Mouse (Mus musculus): ENCODE measurements around the gene Cldn22. TPM values are rescaled to one million over a fixed set of nuclear protein-coding genes. Genes with fewer than 3 reads are reported as not detected.

The Cldn22 gene
- not detected for polyA plus RNA-seq (2021)

DNA sequence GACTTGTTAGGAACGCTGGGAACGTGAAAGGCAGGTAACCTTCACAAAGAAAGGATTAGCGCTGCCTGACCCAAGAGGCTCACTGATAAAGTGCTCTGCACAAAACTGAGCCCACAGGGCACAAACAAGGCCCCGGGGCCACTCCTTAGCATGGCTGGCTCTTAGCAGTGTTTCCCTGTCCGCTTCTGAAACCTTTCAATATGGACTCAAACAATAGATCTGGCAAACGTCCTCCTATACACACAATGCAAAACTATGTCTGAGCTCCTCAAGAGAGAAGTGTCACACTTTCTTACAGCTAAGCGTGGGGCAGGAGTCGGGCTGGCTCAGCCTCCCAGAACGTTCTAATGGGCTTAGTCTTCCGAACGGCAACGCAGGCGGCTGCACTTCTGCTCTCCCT lies at the start of gene Cldn22:
Gene Cldn22 (plus strand): TSS at position 301 of the 400 bp plus-strand sequence.
- in situ Hi-C loops (cut with MboI; ENCODE audit: low pct_unique_long_range_greater_than_20kb) = no loop called here
- POLR2A ChIA-PET = no interaction called here
- DNase-seq (ENCODE audit: low read depth, low spot score) (no peak), ATAC-seq (no peak)
- no peak for TF ChIP-seq CTCF (IDR thresholded peaks at IDR 0.05)
- CTCF ChIA-PET = interaction anchor here (1.2 kb wide), 1 partner anchor 23 kb away, joined by 3 read pairs; no protein-coding TSS in a partner anchor
- H3K27me3 ChIP-seq = no peaks in the 10 kb centered on the region

DNA sequence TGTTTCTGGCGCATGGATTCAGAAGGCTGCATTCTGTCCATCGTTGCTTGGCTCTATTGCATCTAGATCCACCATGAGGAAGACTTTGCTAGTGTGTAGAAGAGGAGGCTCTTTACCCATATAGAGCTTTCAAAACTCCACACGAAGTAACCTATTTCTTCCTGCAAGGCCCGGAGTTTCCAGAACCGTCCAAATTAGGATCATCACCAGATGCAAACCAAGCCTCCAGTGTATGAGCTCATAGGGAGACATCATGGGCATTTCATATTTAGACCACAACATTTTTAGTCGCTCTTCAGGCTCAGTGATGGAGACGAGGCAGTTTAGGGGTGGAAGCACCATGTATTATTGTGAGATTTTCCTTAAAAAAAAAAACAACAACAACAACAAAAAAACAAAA lies 46.9 kb upstream of the Cldn22 start:
- ATAC-seq = no peak
- ChIA-PET POLR2A (no interaction called here), CTCF (no interaction called here)
- no peak for DNase-seq (ENCODE audit: low read depth, low spot score)
- in situ Hi-C loops (cut with MboI; ENCODE audit: low pct_unique_long_range_greater_than_20kb) = no loop called here
- TF ChIP-seq CTCF (IDR thresholded peaks at IDR 0.05) = no peak
- H3K27me3 ChIP-seq = no peaks in the 10 kb centered on the region

DNA sequence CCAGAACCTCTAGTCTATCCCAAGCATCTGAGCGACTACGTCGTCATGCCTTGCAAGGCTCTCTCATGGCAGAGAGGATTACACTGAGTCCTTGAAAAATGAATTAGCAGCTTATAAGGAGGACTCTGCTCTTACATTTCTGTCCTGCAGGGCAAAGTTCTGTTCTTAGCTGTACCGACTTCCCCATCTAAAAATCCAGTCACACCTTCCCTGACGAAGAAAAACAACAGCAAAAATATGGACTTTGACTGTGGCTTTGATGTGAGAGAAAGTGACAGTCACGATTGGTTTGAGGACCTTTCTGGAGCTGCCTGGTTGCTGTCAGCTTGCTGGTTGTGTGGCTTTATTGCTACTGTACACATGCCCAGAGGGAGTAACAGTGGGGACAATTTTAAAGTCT lies 44.7 kb upstream of the Cldn22 start:
- ATAC-seq = no peak
- POLR2A ChIA-PET = interaction anchor here (0.6 kb wide), 1 partner anchor 637 kb away, joined by 9 read pairs; no protein-coding TSS in a partner anchor
- H3K27me3 ChIP-seq = no peaks in the 10 kb centered on the region
- DNase-seq (ENCODE audit: low read depth, low spot score) = no peak
- CTCF ChIA-PET = no interaction called here
- in situ Hi-C loops (cut with MboI; ENCODE audit: low pct_unique_long_range_greater_than_20kb) = no loop called here
- TF ChIP-seq CTCF (IDR thresholded peaks at IDR 0.05) = no peak

DNA sequence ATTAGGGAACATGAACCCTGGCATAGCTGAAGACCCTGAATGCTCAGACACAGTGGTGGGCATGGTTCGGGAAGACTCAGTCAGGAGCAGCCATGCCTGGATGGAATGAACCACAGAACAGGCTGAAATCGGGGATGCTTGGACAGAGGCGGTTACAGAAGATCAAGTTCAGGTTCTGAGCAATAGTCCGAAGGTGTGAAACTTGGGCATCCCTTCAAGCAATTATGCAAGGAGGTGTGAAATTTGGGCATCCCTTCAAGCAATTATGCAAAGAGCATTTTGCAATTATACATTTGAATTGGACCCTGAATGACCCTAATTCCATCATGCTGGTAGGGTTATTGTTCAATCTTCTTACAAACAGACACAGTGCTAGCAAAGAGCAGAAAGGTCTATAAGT lies 42.4 kb upstream of the Cldn22 start:
- no peaks in the 10 kb centered on the region for H3K27me3 ChIP-seq
- no peak for DNase-seq (ENCODE audit: low read depth, low spot score)
- ChIA-PET POLR2A (no interaction called here), CTCF (interaction anchor here (1.8 kb wide), 1 partner anchor 10 kb away, joined by 4 read pairs; no protein-coding TSS in a partner anchor)
- in situ Hi-C loops (cut with MboI; ENCODE audit: low pct_unique_long_range_greater_than_20kb) = no loop called here
- TF ChIP-seq CTCF (IDR thresholded peaks at IDR 0.05) = no peak
- no peak for ATAC-seq

DNA sequence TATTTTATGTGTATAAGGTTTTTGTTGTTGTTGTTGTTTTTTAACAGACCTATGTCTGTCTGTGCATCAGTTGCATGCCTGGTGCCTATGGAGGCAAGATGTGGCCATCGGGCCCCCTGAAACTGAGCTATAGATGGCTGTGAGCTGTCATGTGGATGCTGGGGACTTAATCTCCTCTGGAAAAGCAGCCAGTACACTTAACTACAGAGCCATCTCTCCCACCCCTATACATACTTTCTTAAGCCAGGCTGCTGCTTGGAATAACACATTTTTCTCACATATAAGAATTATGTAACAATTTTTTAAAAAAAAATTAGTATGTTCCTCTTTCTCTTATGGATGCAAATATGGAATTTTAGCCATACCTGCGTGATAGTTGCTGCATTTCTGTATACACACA lies 40.7 kb upstream of the Cldn22 start:
- ChIA-PET CTCF (interaction anchor here (1.1 kb wide), 1 partner anchor 31 kb away, joined by 4 read pairs; no protein-coding TSS in a partner anchor), POLR2A (no interaction called here)
- ATAC-seq = no peak
- peaks cover 8% of the 10 kb centered on the region for H3K27me3 ChIP-seq
- in situ Hi-C loops (cut with MboI; ENCODE audit: low pct_unique_long_range_greater_than_20kb) = no loop called here
- no peak for TF ChIP-seq CTCF (IDR thresholded peaks at IDR 0.05)
- DNase-seq (ENCODE audit: low read depth, low spot score) = no peak

DNA sequence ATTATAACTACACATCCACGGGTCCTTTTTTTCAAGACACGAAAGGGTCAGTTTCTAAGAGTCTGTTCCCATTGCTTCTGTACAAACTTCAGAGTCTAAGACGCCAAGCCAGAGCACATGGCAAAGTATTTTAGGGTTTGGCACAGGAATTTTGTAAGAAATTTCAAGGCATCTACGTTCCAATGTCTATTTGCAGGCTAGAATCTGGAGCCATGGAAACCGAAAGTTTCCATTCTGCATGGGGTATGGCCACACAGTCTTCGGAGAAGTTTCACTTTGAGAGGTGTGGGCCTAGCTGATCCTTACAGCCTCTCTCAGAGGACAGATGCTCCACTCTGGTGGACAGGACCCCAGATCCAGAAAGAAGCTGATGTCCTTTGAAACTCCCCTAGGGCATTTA lies 40.3 kb upstream of the Cldn22 start:
- H3K27me3 ChIP-seq = peaks cover 8% of the 10 kb centered on the region
- TF ChIP-seq CTCF (IDR thresholded peaks at IDR 0.05) = no peak
- CTCF ChIA-PET = no interaction called here
- POLR2A ChIA-PET = no interaction called here
- DNase-seq (ENCODE audit: low read depth, low spot score) (no peak), ATAC-seq (no peak)
- in situ Hi-C loops (cut with MboI; ENCODE audit: low pct_unique_long_range_greater_than_20kb) = no loop called here

DNA sequence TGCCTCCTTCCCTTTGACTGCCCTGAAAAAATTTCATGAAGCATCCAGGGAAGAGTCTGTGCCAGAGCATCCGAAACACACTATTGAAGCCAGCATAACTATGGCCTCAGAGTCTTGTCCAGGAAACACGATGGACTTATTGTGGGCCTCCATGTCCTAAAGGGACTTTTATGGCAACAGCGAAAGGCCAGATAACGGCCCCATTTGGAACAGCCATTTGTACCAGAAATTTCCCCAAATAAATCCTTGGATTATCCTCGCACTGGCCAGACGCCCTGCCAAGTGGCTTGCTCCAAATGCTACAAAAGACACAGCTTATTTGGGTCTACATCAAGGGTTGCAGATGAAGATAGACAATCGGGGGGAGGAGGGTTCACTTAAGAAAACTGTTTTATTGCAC lies 39.8 kb upstream of the Cldn22 start:
- DNase-seq (ENCODE audit: low read depth, low spot score) (no peak), ATAC-seq (no peak)
- ChIA-PET CTCF (no interaction called here), POLR2A (no interaction called here)
- in situ Hi-C loops (cut with MboI; ENCODE audit: low pct_unique_long_range_greater_than_20kb) = no loop called here
- TF ChIP-seq CTCF (IDR thresholded peaks at IDR 0.05) = no peak
- peaks cover 12% of the 10 kb centered on the region for H3K27me3 ChIP-seq

DNA sequence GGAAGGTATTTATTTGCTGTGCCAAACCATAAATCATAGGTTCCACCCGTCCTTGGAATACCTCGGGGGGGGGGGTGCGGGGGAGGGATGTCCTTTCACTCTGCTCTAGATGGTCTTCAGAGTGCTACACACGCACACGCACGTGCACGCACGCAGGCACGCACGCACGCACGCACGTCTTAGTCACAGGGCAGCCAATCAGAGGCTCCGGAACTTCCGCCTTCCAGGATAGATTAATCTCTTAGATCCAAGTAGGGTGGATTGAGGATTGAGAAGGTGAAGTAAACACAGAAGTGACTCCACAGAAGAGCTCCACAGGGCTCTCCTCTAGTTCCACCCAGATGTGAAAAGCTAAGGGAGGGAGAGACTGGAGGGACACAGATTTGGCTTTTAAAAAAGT lies 38.0 kb upstream of the Cldn22 start:
- CTCF ChIA-PET = no interaction called here
- in situ Hi-C loops (cut with MboI; ENCODE audit: low pct_unique_long_range_greater_than_20kb) = no loop called here
- H3K27me3 ChIP-seq = peaks cover 17% of the 10 kb centered on the region
- POLR2A ChIA-PET = no interaction called here
- ATAC-seq = no peak
- DNase-seq (ENCODE audit: low read depth, low spot score) = no peak
- TF ChIP-seq CTCF (IDR thresholded peaks at IDR 0.05) = no peak

DNA sequence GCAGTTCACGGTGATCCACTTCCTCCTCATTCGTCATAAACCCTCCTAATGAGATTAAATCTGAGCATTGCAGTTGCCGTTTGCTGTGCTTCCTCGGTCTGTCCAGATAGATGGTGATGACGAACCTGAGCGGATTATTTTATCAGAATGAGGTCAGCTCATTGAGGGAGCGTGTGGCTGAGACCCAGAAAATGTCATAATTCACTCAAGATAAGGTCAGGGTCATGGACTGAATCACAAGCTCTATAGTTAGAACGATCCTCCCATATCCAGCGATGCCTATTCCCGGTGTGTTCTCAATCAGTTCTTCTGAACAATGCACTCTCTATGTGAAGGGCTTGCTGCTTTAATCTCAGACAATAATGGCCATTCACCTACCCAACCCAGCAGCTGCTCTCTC lies 36.6 kb upstream of the Cldn22 start:
- H3K27me3 ChIP-seq = peaks cover 21% of the 10 kb centered on the region
- in situ Hi-C loops (cut with MboI; ENCODE audit: low pct_unique_long_range_greater_than_20kb) = no loop called here
- POLR2A ChIA-PET = no interaction called here
- CTCF ChIA-PET = no interaction called here
- no peak for TF ChIP-seq CTCF (IDR thresholded peaks at IDR 0.05)
- no peak for DNase-seq (ENCODE audit: low read depth, low spot score)
- ATAC-seq = no peak

DNA sequence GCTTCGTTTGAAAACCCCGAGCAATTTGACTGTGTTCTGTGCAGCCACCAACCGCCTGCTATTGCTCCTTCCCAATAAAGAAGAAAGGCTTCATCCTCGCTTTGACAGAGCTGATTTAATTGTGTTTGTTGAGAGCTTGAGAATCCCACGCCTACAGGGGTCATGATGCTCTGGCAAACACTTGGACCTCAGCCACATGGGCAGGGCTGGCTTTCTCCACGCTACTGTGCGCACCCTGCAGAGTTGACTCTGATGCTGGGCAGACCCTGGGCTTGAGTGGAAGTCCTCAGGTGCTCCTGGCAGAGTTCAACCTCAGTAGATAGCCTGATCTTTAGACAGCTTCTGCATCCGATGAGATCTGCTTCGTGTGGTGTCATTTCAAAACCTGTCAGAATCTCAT lies 32.3 kb upstream of the Cldn22 start:
- no peak for ATAC-seq
- ChIA-PET CTCF (no interaction called here), POLR2A (no interaction called here)
- no peak for DNase-seq (ENCODE audit: low read depth, low spot score)
- TF ChIP-seq CTCF (IDR thresholded peaks at IDR 0.05) = no peak
- peaks cover 21% of the 10 kb centered on the region for H3K27me3 ChIP-seq
- in situ Hi-C loops (cut with MboI; ENCODE audit: low pct_unique_long_range_greater_than_20kb) = no loop called here

DNA sequence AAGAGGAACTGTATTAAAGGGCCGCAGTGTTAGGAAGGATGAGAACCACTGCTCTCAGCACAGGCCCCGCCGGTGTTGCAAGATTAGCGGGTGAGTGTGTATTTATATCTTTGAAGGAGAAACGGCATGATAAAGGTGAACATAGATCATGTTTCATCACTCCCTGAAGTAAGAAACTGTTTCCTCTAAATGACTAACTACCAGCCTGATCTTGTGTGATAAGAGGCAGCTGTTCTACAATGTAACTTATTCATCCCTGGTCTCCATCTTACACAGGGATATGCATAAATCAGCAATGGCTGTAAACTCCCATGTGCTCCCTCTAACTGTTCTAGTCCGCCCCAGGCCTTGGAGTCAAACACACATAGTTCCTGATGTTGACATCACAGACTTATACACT lies 24.8 kb upstream of the Cldn22 start:
- in situ Hi-C loops (cut with MboI; ENCODE audit: low pct_unique_long_range_greater_than_20kb) = no loop called here

DNA sequence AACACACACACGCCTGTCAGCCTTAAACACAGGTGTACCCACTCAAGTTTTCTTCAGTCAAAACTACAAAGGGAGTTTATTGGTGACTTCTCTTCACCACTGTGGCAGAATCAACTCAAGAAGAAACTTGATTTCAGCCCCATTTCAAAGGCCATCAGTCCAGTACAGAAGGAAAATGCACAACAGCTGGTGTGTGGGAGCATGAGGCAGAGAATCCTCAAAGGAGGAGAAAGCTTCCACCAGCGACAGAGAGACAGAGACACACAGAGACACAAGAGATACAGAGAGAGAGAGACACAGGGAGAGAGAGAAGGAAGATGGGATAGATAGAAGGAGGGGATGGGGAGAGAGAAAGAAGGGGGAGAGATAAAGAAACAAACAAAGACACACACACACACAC lies 21.9 kb upstream of the Cldn22 start:
- in situ Hi-C loops (cut with MboI; ENCODE audit: low pct_unique_long_range_greater_than_20kb) = no loop called here
- no peak for ATAC-seq

More for the DNA sequence above, 24.8 kb upstream of the Cldn22 start:
- ChIA-PET POLR2A (no interaction called here), CTCF (no interaction called here)
- TF ChIP-seq CTCF (IDR thresholded peaks at IDR 0.05) = no peak
- DNase-seq (ENCODE audit: low read depth, low spot score) (no peak), ATAC-seq (no peak)
- H3K27me3 ChIP-seq = no peaks in the 10 kb centered on the region

More for the DNA sequence above, 21.9 kb upstream of the Cldn22 start:
- TF ChIP-seq CTCF (IDR thresholded peaks at IDR 0.05) = no peak
- ChIA-PET CTCF (interaction anchor here (0.9 to 1.3 kb wide), 2 partner anchors 21 to 49 kb away, joined by 3 read pairs; no protein-coding TSS in a partner anchor), POLR2A (no interaction called here)
- no peak for DNase-seq (ENCODE audit: low read depth, low spot score)
- H3K27me3 ChIP-seq = no peaks in the 10 kb centered on the region
